Mouse (Mus musculus): Measurements from ENCODE around the gene Appl1. TPM values are rescaled to one million over a fixed set of nuclear protein-coding genes. Genes with fewer than 3 reads are reported as not detected.

Gene Appl1
- 62.2 TPM for polyA plus RNA-seq (2017; shearing (Covaris generic))

GRCm38 (mm10) chr14:26971106-26971789 is at the start of gene Appl1:
Appl1 (minus strand) TSS chr14:26971232.

GRCm38 (mm10) chr14:26994211-26994741 is 23.2 kb upstream of the Appl1 start, which contains the start of gene Hesx1:
Hesx1 (plus strand) TSS chr14:26994416.

GRCm38 (mm10) chr14:26894392-26894791 is 76.6 kb downstream of the Appl1 start, which contains the start of gene Asb14:
Asb14 (plus strand) TSS chr14:26894557.

Other genes with a start within 250 kb of the Appl1 start
- not detected for gene Asb14, start 76.7 kb downstream of the Appl1 start, polyA plus RNA-seq (2017; shearing (Covaris generic))
- not detected for gene Hesx1, start 23.2 kb upstream of the Appl1 start, polyA plus RNA-seq (2017; shearing (Covaris generic))
- gene Il17rd, start 67.7 kb upstream of the Appl1 start, polyA plus RNA-seq (2017; shearing (Covaris generic)): 0.53 TPM
- 201 TPM for gene Arhgef3, start 143.7 kb upstream of the Appl1 start, polyA plus RNA-seq (2017; shearing (Covaris generic))

Measured in naive thymus-derived CD4-positive, alpha-beta T cell, adult 5 months (primary cell).